Mouse (Mus musculus): ENCODE results near the gene Fat1.

GRCm38 (mm10) chr8:45062311-45062710, 127.1 kb downstream of the Fat1 start:
- TF ChIP-seq POLR2A (IDR thresholded peaks at IDR 0.05; ENCODE audit: low read depth, low read length) (no peak), CTCF (IDR thresholded peaks at IDR 0.05; ENCODE audit: extremely low read depth, insufficient read length, insufficient replicate concordance, low read depth, low read length) (no peak)

Measured in small intestine, adult 2 months (tissue).